Mouse (Mus musculus): ENCODE results near the gene Cnot2.

The Cnot2 gene

DNA sequence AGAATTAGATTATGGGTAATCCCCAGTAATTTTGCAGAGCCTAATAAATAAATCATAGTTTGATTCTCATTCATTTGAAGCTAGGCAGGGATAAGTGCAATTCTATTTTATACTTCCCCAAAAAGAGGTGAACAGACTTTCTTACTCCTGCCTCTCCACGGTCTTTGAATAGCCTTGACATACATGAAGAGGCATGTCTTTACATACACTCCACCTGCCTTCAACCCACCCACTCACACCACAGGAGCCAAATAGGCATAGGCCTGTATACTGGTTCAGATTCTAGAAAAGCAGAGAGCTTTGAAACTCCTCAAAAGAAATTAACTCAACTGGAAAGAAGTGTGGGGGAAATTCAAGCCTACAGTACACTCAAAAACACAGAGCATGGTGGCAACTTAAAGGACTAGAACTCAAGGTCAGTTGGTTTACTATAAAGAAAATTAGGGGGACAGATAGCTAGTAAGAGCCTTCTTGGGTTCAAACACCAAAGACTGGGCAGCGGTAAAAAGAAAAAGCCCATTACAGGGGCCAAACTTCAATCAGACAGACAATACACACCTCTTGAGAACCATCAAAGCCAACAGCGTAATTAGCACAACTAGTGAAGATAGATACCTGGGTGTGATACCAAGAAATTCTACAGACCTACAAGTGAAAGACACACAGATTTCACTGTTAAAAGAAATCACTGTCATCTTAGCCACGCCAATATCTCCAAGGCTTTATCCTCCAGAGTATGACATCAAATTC, 18.4 kb downstream of the Cnot2 start:
- in situ Hi-C loops (cut with MboI; ENCODE audit: low sequenced_read_pairs): no loop called here

DNA sequence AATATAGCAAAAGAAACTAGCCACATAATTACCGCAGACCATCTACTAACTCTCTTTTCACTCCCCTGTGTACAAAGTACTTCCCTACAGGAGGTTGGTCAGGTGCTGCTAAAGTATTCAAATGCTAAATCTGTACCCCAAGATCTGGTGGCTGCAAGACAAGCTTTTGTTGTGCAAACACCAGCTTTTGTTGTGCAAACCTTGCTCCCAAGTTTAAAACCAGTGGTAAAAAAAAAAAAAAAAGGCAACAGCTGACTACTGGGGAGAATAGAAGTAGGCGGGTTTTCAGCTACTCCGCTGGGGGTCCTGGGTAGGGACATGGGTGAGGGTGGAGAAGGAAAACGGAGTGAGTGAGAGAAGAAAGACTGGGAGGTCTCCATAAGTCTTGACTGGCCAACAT, 19.1 kb downstream of the Cnot2 start:
- in situ Hi-C loops (cut with MboI; ENCODE audit: low sequenced_read_pairs): no loop called here

DNA sequence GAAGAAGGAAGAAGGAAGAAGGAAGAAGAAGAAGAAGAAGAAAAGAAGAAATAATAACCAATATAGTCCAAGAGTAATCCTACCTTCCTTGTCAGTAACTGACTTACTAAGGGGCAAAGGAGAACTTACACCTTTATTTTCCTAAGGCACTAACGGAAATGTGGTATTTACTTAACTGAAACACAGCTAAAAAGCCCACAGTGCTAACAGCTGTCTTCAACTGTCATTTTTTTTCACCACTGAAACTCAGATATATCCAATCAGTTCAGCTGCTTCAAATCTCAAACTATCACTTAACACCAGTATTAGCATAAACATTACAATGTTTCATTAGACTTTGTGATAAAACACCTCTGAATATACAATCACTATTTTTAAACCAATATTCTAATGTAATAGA, 22.1 kb downstream of the Cnot2 start:
- in situ Hi-C loops (cut with MboI; ENCODE audit: low sequenced_read_pairs): no loop called here

- in situ Hi-C loops (cut with MboI; ENCODE audit: low sequenced_read_pairs): no loop called here
These were observed 24.1 kb downstream of the Cnot2 start for GRCm38 (mm10) chr10:116557166-116557565.

GRCm38 (mm10) chr10:116554434-116554833, 26.9 kb downstream of the Cnot2 start:
- in situ Hi-C loops (cut with MboI; ENCODE audit: low sequenced_read_pairs): no loop called here

DNA sequence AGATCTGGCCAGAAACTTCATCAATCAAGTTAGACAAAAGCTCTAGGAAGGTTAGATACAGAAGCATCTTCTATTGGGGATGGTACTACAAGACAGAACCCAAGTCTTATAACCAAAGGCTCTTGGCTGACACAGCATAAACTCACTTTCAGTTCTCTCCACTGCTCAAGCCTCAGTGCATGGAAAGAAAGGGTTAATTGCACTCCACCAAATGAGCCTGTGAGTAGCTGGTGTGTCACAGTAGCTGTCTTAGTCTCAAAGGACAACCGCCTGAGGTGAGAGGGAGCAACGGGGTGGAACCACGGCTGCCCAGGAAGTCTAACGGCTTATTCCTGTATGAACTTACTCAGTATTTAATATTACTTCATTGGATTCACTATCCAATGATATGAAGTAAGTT, 33.4 kb downstream of the Cnot2 start:
- in situ Hi-C loops (cut with MboI; ENCODE audit: low sequenced_read_pairs): no loop called here

GRCm38 (mm10) chr10:116546177-116546576, 35.1 kb downstream of the Cnot2 start:
- in situ Hi-C loops (cut with MboI; ENCODE audit: low sequenced_read_pairs): no loop called here

DNA sequence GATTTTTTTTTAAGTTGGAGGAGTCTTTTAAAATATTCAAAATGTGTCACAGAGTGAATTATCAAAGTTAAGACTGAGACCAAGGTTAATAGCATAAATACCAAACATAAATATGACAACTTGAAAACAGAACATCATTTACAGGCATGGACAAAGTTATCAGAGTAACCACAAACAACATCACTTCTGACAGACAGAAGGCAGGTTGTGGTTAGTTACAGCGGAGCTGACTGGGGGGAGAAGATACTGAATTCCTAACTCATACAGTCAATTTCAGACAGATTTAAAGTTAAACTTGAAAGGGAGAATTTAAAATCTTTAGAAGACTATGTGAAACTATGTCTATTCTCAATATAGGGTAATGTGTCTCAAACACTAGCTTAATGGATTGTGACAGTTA, 38.2 kb downstream of the Cnot2 start:
- in situ Hi-C loops (cut with MboI; ENCODE audit: low sequenced_read_pairs): no loop called here

GRCm38 (mm10) chr10:116540750-116541149, 40.6 kb downstream of the Cnot2 start:
- in situ Hi-C loops (cut with MboI; ENCODE audit: low sequenced_read_pairs): no loop called here

- in situ Hi-C loops (cut with MboI; ENCODE audit: low sequenced_read_pairs): no loop called here
These were observed 43.8 kb downstream of the Cnot2 start for GRCm38 (mm10) chr10:116537495-116537894.

DNA sequence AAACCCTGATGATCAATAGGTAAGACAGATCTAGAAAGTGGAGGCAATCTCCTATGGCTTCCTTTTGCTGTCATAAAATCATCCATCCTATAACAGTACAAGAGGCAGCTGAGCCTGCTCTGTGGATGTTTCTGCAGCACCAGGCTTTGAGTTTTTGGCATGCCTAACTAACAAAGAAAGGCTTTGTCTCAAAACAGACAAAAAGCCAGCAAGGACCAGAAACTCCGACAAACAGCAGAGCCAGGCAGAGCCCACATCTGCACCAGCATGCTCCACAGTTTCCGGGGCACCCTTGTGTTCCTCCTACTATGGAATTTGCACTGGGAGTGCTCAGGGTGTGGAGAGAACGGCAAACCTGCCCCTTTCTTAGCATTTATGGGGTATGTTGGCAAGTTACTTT, 47.0 kb downstream of the Cnot2 start:
- in situ Hi-C loops (cut with MboI; ENCODE audit: low sequenced_read_pairs): no loop called here

DNA sequence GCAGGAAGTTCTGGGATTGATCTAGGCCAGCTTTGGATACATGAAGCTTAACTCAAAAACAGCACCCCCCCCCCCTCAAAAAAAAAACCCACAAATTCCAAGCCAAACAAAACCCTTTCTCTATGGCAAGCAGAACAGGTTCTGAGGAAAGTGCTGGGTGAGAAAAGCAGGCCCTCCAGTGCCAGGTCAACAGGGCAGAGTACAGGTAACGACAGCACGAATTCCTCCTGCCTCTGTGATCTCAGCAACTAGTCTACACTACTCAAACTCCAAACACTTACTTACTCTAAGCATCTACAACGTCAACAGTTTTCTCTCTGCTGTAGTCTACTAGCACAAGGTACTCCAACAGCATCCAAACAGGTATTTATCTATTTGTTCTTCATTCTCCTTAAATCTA, 48.8 kb downstream of the Cnot2 start:
- in situ Hi-C loops (cut with MboI; ENCODE audit: low sequenced_read_pairs): no loop called here

DNA sequence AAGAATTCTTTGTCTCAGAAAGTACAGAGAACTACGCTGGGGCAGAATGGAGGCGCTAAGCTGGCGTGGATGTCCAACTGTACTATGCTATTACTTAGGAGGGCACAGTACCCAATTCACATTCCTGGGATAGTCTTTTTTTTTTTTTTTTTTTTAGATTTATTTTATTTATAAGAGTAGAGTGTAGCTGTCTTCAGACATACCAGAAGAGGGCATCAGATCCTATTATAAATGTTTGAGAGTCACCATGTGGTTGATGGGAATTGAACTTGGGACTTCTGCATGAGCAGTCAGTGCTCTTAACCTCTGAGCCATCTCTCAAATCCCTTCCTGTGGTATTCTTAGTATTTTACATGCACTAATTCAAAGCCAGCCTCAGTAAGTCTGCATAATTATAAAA, 50.2 kb downstream of the Cnot2 start:
- in situ Hi-C loops (cut with MboI; ENCODE audit: low sequenced_read_pairs): no loop called here

GRCm38 (mm10) chr10:116519588-116519987, 61.7 kb downstream of the Cnot2 start:
- in situ Hi-C loops (cut with MboI; ENCODE audit: low sequenced_read_pairs): no loop called here

DNA sequence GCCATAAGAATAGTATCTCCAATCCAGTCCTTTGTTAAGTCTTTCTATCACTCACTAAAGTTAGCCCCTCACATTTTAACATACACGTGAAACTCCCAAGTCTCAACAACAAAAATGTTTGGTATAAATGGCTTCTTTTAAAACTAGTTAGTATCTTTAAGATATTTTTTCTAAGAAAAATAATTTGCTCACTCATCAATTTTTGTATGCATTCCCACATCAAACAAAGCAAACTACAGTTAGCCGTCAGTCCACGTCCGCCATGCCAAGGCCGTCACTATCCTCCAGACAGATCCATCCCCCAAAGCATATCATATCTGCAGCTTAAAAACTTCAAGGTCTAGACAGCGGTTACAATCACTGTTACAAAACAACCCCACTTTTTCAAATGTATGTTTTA, 65.7 kb downstream of the Cnot2 start:
- in situ Hi-C loops (cut with MboI; ENCODE audit: low sequenced_read_pairs): no loop called here

- in situ Hi-C loops (cut with MboI; ENCODE audit: low sequenced_read_pairs): no loop called here
These were observed 66.2 kb downstream of the Cnot2 start for GRCm38 (mm10) chr10:116515158-116515557.

GRCm38 (mm10) chr10:116513254-116513635, 68.1 kb downstream of the Cnot2 start:
- in situ Hi-C loops (cut with MboI; ENCODE audit: low sequenced_read_pairs): no loop called here

GRCm38 (mm10) chr10:116512521-116513253, 68.6 kb downstream of the Cnot2 start:
- in situ Hi-C loops (cut with MboI; ENCODE audit: low sequenced_read_pairs): no loop called here

DNA sequence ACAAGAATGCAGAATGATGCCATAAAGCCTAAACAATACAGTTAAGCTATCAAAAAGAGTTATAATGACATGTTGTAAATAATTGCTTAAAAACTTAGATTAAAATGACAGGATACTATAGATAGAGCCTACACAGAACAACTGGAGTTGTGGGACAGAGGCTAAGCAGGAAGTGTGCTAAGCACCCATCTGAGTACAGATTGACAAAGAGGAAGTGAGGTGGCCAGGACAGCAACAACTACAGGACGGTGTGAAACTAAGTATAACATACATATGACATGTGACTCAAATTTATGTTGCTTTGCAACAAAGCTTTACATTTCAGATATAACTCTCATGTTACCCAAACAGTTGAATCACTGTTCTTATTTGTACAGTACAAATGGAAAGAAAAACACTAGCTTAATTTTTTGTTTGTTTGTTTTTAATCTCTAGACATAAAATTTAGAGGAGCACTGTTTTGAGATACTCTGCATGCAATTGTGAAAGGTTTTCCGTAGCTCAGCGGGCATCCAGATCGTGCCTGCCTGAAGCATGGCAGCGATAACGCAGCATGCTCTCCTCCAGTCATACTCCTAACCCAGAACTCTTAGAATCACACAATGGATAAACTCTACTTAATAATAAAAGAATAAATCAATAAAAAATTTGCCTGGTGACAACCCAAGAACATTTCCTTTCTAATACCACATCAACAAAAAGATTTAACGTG, 75.9 kb downstream of the Cnot2 start:
- in situ Hi-C loops (cut with MboI; ENCODE audit: low sequenced_read_pairs): no loop called here

GRCm38 (mm10) chr10:116492768-116493167, 88.5 kb downstream of the Cnot2 start:
- in situ Hi-C loops (cut with MboI; ENCODE audit: low sequenced_read_pairs): no loop called here

DNA sequence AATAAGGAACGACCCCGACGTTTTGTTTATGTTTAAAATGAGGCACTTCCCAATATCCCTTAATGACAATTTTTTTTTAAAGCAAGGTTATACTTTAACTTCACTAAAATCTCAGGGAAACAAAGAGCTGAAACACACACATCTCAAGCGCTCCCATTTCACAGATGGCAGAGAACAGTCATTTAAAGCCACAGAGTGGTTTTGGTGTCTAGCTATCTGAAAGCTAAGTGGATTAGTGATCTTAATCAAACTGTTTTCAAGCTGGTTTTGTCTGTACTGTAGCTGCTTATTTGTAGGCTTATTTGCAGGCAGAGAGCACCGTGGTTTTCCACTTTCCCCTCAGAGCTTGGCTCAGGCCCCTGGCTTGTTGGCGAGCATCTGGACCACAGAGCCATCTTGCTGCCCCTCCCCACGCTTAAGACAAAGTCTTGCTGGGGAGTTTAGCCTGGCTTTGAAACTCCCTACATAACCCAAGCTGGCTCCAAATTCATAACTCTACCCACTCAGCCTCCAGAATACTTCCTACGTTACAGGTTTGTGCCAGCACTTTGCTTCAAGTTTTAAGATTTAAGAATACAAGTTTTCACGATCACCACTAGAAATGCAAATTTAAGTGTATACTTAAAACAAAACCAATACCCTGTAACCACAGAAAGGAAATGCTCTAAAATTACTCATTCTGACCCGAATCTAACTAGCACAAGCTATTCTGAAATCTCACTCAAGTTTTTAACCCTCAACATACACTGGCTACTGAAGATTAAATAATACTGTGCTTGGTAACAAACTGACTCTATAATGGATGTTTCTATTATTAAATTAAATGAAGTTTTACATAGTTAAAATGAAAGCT, 94.2 kb downstream of the Cnot2 start:
- in situ Hi-C loops (cut with MboI; ENCODE audit: low sequenced_read_pairs): no loop called here

Data from CH12F3 (cell line).